Mouse (Mus musculus) stomach, postnatal 0 days (tissue): Measurements from ENCODE around the gene Mosmo.

Experiments
- CTCF ChIP-seq: IDR thresholded peaks from 2 replicates; pipeline ENCODE4 v1.5.1; 2016; ENCODE audit warnings: antibody characterized with exemption, low read depth, mild to moderate bottlenecking, moderate library complexity
- EP300 ChIP-seq: optimal IDR thresholded peaks from 2 replicates; pipeline ENCODE3; 2016; ENCODE audit warnings: antibody characterized with exemption

GRCm38 (mm10) chr7:120703888-120704287, 26.5 kb downstream of the Mosmo start:
- TF ChIP-seq EP300 = no peak
- no peak for TF ChIP-seq CTCF
